Mouse (Mus musculus): ENCODE data around the gene Gja1.
A peak's percentile ranks its signal among the peaks of the same experiment; 100 is the strongest.

The Gja1 gene

DNA sequence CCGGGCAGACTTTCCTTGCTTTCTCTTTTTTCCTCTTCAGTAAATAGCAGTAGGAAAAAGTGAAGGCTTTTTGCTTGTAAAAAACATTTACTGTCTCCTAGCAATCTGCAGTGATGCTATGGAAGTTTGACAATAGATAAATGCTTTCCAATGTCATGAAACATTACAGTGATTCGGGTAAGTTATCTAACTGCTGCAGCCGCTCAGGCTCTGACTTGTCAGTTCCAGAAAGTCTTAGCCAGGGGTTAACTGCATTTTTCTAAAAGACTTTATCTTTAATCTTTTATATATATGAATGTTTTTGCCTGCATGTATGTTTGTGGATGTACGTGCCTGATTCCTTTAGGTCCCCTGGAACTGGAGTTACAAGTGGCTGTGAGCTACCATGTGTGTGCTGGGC, 45.4 kb downstream of the Gja1 start:
- DNase-seq, result no peak

- no peak for DNase-seq
These were observed 48.1 kb downstream of the Gja1 start for GRCm38 (mm10) chr10:56425016-56425798.

DNA sequence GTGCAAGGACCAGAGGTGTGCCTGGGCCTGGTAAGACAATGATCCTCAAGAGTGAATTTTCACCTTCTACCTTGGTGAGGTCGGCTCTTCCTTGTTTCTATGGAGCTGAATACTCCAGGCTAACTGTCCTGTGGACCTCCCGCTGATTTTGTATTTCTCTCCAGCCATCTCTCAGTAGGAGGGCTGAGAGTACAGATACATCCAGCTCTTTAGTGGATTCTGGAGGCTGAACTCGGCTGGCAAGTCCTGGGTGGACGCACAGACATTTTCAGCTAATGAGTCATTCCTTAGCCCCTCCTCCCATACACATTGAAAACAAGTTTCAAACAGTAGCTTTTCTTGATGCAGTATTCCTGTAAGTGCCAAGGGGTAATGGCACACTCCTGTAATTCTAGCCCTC, 49.2 kb downstream of the Gja1 start:
- DNase-seq, result no peak

DNA sequence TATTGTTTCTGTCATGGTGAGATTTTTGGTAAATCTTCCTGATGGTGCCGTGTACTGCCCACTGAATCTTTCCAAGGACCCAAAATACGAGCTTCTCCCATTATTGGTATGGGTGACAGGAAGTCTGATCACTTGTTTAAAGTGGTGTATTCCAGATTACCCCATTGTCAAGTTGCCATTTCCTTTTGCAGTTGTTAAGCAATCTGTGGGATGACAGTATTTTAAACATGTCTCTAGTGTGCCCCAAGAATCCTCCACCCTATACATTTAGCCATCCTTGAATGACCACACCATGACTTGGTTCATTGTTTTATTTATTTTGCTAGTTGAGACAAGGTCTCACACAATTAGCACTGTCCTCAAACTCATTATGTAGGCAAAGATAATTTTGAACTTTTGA, 50.3 kb downstream of the Gja1 start:
- DNase-seq, result no peak

DNA sequence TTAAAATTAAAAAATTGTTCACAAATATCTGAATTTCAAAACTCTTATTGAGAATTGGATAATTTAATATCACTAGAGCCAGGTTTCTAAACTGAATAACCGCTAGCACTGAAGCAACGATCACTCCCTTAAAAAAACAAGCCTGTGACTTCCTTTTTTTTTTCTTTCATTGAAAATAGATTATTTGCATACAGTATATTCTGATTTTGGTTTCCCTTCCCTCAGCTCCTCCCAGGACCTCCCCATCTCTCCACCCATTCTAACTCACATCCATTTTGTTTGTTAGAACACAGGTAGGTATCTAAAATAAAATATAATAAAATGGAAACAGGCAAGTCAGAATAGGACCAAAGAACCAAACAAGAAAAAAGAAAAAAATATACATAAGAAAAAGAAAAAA, 50.7 kb downstream of the Gja1 start:
- no peak for DNase-seq

- no peak for DNase-seq
These were observed 51.9 kb downstream of the Gja1 start for GRCm38 (mm10) chr10:56429011-56429410.

- DNase-seq, result peak in 1 of 2 experiments; percentile 3
These were observed 54.7 kb downstream of the Gja1 start for GRCm38 (mm10) chr10:56431600-56432389.

DNA sequence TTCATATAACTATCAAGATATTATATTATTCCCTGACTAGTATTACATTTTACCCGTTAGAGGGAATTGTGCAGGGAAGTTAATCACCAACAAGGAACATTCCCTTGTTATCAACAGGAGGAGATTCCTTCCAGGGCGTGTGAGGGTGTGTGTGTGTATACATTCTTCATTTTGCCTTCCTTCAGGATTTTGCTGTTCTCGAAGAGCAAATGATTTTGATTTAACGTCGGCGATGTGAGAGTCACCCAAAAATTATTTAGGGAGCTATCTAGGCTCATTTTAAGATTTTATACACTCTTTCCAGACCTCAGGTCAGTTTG, 55.2 kb downstream of the Gja1 start:
- no peak for DNase-seq

DNA sequence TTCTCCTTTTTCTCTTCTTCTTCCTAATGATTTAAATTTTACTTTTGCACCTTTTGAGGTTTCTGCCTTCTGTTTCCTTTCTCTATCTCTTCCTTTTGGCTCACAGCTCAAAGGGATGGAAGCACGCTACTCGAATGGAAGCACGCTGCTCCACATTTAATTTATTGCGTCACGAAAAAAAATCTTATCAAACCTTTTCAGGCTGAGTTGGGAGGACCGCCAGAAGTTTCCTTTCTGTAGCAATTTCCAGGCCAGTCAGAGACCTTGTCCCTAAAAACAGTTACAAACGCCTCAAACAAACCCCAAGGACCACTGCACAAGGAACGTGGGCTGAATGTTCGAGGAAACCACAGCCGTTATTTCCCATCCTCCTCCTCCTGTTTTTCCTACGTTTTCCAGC, 60.2 kb downstream of the Gja1 start:
- DNase-seq, result no peak

- DNase-seq, result no peak
These were observed 62.5 kb downstream of the Gja1 start for GRCm38 (mm10) chr10:56439638-56440037.

GRCm38 (mm10) chr10:56444457-56444856, 67.3 kb downstream of the Gja1 start:
- DNase-seq, result no peak

DNA sequence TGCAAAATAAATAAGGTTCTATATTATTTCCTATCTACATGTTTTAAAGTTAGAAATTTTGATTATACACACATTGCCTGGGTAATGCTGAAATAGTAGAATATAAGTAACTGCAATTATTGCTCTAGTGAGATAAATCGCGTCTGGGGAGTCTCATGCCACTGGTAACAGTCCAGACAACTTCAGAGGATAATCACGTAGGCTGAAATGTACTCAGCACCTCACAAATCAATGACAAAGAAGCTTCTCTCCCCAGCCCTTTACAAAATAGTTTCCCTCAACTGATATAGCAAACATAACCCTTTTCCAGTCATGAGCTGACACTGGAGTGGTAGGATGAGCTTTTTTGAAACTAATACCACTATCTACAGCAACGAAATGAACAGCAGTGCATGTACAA, 71.9 kb downstream of the Gja1 start:
- DNase-seq, result no peak

Data from cerebellum, postnatal 25 days (tissue).